In genomic region chr1:181466601-181467320, GRCm38 (mm10) we compare ENCODE assay signal across 11 mouse cellular contexts. TPM values are rescaled to one million over a fixed set of nuclear protein-coding genes. Genes with fewer than 3 reads are reported as not detected.
DNase-seq lines count a peak whose midpoint lies in the region; ATAC-seq lines count a peak whose summit lies in the region.
"Had no signal": no experiment of that assay in that cellular context is flagged by ENCODE, and none has a peak within 500 bp of the region (broad histone marks: within the 10 kb centered on the region; RNA-seq: fewer than 3 reads in every experiment).

No protein-coding gene starts in this region.

- H3K4me2 ChIP-seq in forebrain, embryonic 13.5 days = no peak overlapping the region
- H3K4me2 ChIP-seq: liver, embryonic 15.5 days had no signal

- no peak overlapping the region for H3K9ac ChIP-seq in forebrain, embryonic 13.5 days
- H3K9ac ChIP-seq: liver, embryonic 15.5 days had no signal

- H3K36me3 ChIP-seq in forebrain, embryonic 13.5 days (ENCODE audit: poor library complexity, severe bottlenecking) = no peaks in the 10 kb centered on the region
- H3K36me3 ChIP-seq in forebrain, embryonic 10.5 days (replicated peaks) = no peaks in the 10 kb centered on the region
- H3K36me3 ChIP-seq: liver, embryonic 15.5 days had no signal

- no peak for DNase-seq in forebrain, embryonic 10.5 days (ENCODE audit: extremely low spot score, low spot score)
- peak; percentile 61 for DNase-seq in Muller cell, postnatal 12 days (ENCODE audit: inconsistent ontology term)
- DNase-seq in heart, postnatal 14 days = peak; percentile 12 to 16
- DNase-seq in left cerebral cortex, postnatal 36 days (ENCODE audit: low spot score in 2 of 2) = peak; percentile 70 to 75
- DNase-seq in adrenal gland, adult 8-10 months = no peak
- no peak for DNase-seq in kidney, postnatal 14 days
- DNase-seq: adrenal gland, postnatal 36 days had no signal

- intact Hi-C loops in heart, postnatal 14 days (cut with DNase I) = no loop called here
- intact Hi-C loops in left cerebral cortex, postnatal 36 days (cut with DNase I) = loop anchor here (2.0 to 10.0 kb wide), 3 partner anchors 78 to 194 kb away; no protein-coding TSS in a partner anchor

- H3K9me3 ChIP-seq in forebrain, embryonic 13.5 days (replicated peaks) = peaks cover 9% of the 10 kb centered on the region
- H3K9me3 ChIP-seq in forebrain, embryonic 10.5 days = peaks cover 12% of the 10 kb centered on the region
- H3K9me3 ChIP-seq: liver, embryonic 15.5 days had no signal

- 76% methylated on average over 17 of the region's 17 CpGs for WGBS in forebrain, embryonic 13.5 days
- 87% methylated on average over 17 of the region's 17 CpGs for WGBS in forebrain, embryonic 10.5 days

- H3K4me1 ChIP-seq in forebrain, embryonic 13.5 days = 0 out of 2 replicates have a peak, but pooled peaks cover 3% of the 10 kb centered on the region
- H3K4me1 ChIP-seq in forebrain, embryonic 10.5 days = peaks cover 13% of the 10 kb centered on the region

- no peak overlapping the region for H3K27ac ChIP-seq in forebrain, embryonic 13.5 days
- H3K27ac ChIP-seq in forebrain, embryonic 10.5 days = no peak overlapping the region
- H3K27ac ChIP-seq: liver, embryonic 15.5 days had no signal

- peak; percentile 69 for ATAC-seq in forebrain, embryonic 13.5 days
- no peak for ATAC-seq in CD4-positive, CD25-positive, alpha-beta regulatory T cell, adult 4 months

- no peak overlapping the region for H3K4me3 ChIP-seq in forebrain, embryonic 13.5 days
- no peak overlapping the region for H3K4me3 ChIP-seq in forebrain, embryonic 10.5 days
- H3K4me3 ChIP-seq: liver, embryonic 15.5 days had no signal

- H3K27me3 ChIP-seq in forebrain, embryonic 13.5 days = no peaks in the 10 kb centered on the region
- no peaks in the 10 kb centered on the region; the same call in 1 of the 2 replicates for H3K27me3 ChIP-seq in forebrain, embryonic 10.5 days (ENCODE audit: poor library complexity, severe bottlenecking)
- H3K27me3 ChIP-seq: liver, embryonic 15.5 days had no signal

RNA-seq across cellular contexts. Expression of gene Ccdc121, which starts 44.5 kb away (rescaled TPM):
- not detected in 2 replicates for polyA plus RNA-seq in forebrain, embryonic 13.5 days (2015; fragmentation: Nextera tagmentation; extraction: Ambion mirVana)
- polyA plus RNA-seq in forebrain, embryonic 10.5 days (2016; fragmentation: Nextera tagmentation; extraction: Ambion mirVana) = 0.09 TPM in 1 of 2 replicates, not detected in the other
- not detected for total RNA-seq in heart, postnatal 14 days (2021)
- under 1 TPM; 0.27 to 0.36 TPM for total RNA-seq in left cerebral cortex, postnatal 36 days (2021)
- under 1 TPM in 1 of 4 experiments, not detected in 3; 0.31 TPM for total RNA-seq in adrenal gland, adult 8-10 months (2022)
- not detected for polyA plus RNA-seq in CD4-positive, CD25-positive, alpha-beta regulatory T cell, adult 4 months (2017; shearing (Covaris generic))
- total RNA-seq: adrenal gland, postnatal 36 days had no signal
- polyA plus RNA-seq: C2C12; liver, embryonic 15.5 days had no signal

Comparison
In these comparisons a context has a peak if more than half of its experiments do, and no peak if none do; other contexts are left out.
1. DNase-seq: peak in Muller cell, postnatal 12 days (single experiment), heart, postnatal 14 days (2 of 2) and left cerebral cortex, postnatal 36 days (2 of 2); none in forebrain, embryonic 10.5 days (single experiment), adrenal gland, adult 8-10 months (single experiment) and kidney, postnatal 14 days (single experiment).